Mouse (Mus musculus) lung, postnatal 0 days (tissue): ENCODE data around the gene Ssh2. TPM values are rescaled to one million over a fixed set of nuclear protein-coding genes. Genes with fewer than 3 reads are reported as not detected.
"Not testable (repeated sequence)": the region's sequence is repeated elsewhere in the genome, so short reads cannot be mapped to it uniquely, and the experiment has no call there.

Experiments
- ATAC-seq: fragments of 200-750 bp; cut with Nextera tagmentation; 2 replicates; pipeline ENCODE4 v1.8.0; 2017; ENCODE audit warnings: moderate library complexity
- DNase-seq: peaks from one replicate; pipeline ENCODE4 v3.0.0-alpha.2; 2016; ENCODE audit warnings: low spot score
- H3K27ac ChIP-seq: fragments of 300-500 bp; sonication (generic); 2 replicates; pipeline ENCODE4 v1.5.1; 2014; ENCODE audit warnings: antibody characterized with exemption, mild to moderate bottlenecking, low read length, mixed read lengths
- H3K27me3 ChIP-seq: fragments of 300-500 bp; sonication (generic); replicated peaks from 2 replicates; pipeline ENCODE4 v1.6.1; 2014; ENCODE audit warnings: low read length, mixed read lengths; ENCODE audit not compliant: insufficient read depth
- H3K36me3 ChIP-seq: fragments of 300-500 bp; sonication (generic); 2 replicates; pipeline ENCODE4 v1.6.1; 2014; ENCODE audit warnings: low read length, mixed read lengths; ENCODE audit not compliant: insufficient read depth
- H3K4me1 ChIP-seq: fragments of 300-500 bp; sonication (generic); 2 replicates; pipeline ENCODE4 v1.6.1; 2014; ENCODE audit warnings: antibody characterized with exemption, low read depth, low read length, mixed read lengths; ENCODE audit not compliant: insufficient read depth
- H3K4me2 ChIP-seq: fragments of 300-500 bp; sonication (generic); replicated peaks from 2 replicates; pipeline ENCODE4 v1.6.1; 2014; ENCODE audit warnings: low read depth, mild to moderate bottlenecking, low read length, moderate library complexity, mixed read lengths
- H3K4me3 ChIP-seq: fragments of 300-500 bp; sonication (generic); 2 replicates; pipeline ENCODE4 v1.5.1; 2014; ENCODE audit warnings: low read depth, low read length
- H3K9ac ChIP-seq: fragments of 300-500 bp; sonication (generic); replicated peaks from 2 replicates; pipeline ENCODE4 v1.6.1; 2014; ENCODE audit warnings: low read depth, mild to moderate bottlenecking
- H3K9me3 ChIP-seq: fragments of 300-500 bp; sonication (generic); 2 replicates; pipeline ENCODE4 v1.6.1; 2016; ENCODE audit warnings: low read length, mixed read lengths
- CTCF ChIP-seq: IDR thresholded peaks from 2 replicates; pipeline ENCODE4 v1.5.1; 2016; ENCODE audit warnings: antibody characterized with exemption, mild to moderate bottlenecking
- EP300 ChIP-seq: IDR thresholded peaks from 2 replicates; pipeline ENCODE4 v1.6.1; 2016; ENCODE audit warnings: antibody characterized with exemption, mild to moderate bottlenecking, control low read depth
- WGBS: fragments of 180-500 bp; shearing (Covaris S2); extraction: QIAGEN DNeasy Blood & Tissue Kit; methylation state at CpG from one replicate; pipeline ENCODE4 v1.1.7; 2014; 5-methylcytosine and 5-hydroxymethylcytosine counted together
- polyA plus RNA-seq: library from polyadenylated mRNA; unstranded; fragments of >200 nt; fragmentation: Nextera tagmentation; extraction: Ambion mirVana; gene quantifications from 2 replicates; pipeline ENCODE4 v1.2.1, GENCODE M21; 2015

Gene Ssh2
- polyA plus RNA-seq, 1 experiment from 2014 or later = 13.2 TPM

DNA sequence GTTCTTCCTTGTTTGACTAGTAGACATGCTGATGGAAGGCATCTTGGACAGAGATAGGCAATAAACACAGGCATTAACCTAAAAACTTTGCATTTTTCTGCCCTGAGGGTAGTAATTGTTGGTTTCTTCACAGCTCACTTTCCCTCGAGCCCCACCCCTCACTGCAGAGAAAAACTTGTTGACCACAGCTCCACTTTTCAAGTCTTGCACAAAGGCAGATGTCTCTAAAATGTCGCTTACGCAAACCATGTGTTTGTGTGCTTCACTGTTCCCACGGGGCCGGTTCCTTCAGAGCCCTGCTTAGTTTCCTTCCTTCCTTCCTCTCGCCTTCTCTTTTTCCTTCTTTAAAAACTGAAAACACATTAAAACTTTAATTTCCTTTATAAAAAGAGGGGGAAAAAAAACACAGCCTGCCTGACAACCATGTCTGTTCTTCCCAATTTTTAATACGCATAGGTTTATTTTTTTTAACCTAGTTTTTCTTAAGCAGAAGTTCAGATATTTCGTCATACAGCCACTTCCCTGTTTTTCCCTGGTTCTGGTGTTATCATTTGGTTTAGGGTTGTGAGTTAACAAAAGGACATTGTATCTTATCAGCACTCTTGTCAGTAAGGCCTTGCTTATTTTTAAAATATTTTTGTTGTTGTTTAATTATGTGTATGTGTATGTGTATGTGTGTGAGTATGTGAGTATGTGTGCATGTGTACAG is 156.3 kb downstream of the Ssh2 start:
- peak; percentile 91 for DNase-seq
- Histone ChIP-seq H3K9ac (no peak overlapping the region), H3K4me3 (no peak overlapping the region), H3K27ac (peak overlapping the region; percentile 78), H3K27me3 (no peaks in the 10 kb centered on the region), H3K4me2 (peak overlapping the region; percentile 11; the same call in 1 of the 2 replicates), H3K9me3 (no peaks in the 10 kb centered on the region), H3K4me1 (peaks cover 18% of the 10 kb centered on the region; the same call in 1 of the 2 replicates), H3K36me3 (no peaks in the 10 kb centered on the region)
- 14% methylated on average over 8 of the region's 8 CpGs for WGBS
- TF ChIP-seq CTCF = no peak
- no peak for TF ChIP-seq EP300
- peak; percentile 67 for ATAC-seq

DNA sequence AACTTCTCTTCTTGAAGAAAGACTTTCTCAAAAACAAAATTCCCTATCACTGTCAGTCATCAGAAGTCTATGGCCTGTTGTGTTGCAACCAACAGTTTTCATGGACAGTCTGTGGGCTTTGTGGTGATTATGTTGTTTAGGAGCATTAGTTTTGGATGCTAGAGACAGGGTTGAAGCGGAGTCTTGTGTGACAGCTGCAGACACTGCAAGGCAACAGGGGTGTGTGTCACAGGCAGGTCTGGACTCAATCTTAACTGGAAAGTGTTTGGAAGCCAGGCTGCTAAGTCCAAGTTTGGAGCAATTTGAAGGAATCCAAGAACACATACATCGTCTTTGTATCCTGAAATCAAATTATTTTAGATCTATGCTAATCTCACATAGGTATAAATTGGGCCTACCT is 162.5 kb downstream of the Ssh2 start:
- Histone ChIP-seq H3K27ac (no peak overlapping the region), H3K27me3 (no peaks in the 10 kb centered on the region), H3K36me3 (no peaks in the 10 kb centered on the region), H3K9ac (no peak overlapping the region), H3K4me2 (no peak overlapping the region), H3K9me3 (no peaks in the 10 kb centered on the region), H3K4me3 (no peak overlapping the region), H3K4me1 (no peaks in the 10 kb centered on the region)
- DNase-seq = no peak
- ATAC-seq = no peak
- 90% methylated on average over 2 of the region's 2 CpGs for WGBS
- TF ChIP-seq CTCF (no peak), EP300 (no peak)

DNA sequence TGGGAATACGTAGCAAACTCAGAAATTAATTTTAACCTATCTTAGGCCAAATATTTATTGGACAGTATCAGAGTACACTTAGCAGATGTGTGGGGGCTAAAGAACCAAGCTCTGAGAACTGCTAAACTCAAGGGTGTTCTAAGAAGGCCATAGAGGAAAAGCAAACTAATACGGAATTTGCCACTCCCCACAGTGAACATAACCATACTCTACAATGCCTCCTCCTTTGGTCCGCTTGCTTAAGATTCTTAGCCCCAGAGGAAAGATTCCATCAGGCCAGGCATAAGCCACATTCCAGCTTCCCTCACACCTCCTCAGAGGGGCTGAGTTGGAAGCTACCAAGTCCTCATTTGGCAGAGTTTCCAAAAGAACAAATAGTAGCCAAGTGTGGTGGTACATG is 165.1 kb downstream of the Ssh2 start:
- DNase-seq = peak; percentile 76
- H3K4me1 ChIP-seq = peaks cover 6% of the 10 kb centered on the region; the same call in 1 of the 2 replicates
- no peaks in the 10 kb centered on the region for H3K27me3 ChIP-seq
- no peaks in the 10 kb centered on the region for H3K36me3 ChIP-seq
- no peaks in the 10 kb centered on the region for H3K9me3 ChIP-seq
- H3K27ac ChIP-seq = 0 out of 2 replicates have a peak overlapping the region, but pooled peaks have one; percentile 39
- ATAC-seq = peak; percentile 87
- WGBS = 49% methylated on average over 3 of the region's 3 CpGs
- H3K4me3 ChIP-seq = no peak overlapping the region
- H3K9ac ChIP-seq = no peak overlapping the region
- no peak overlapping the region for H3K4me2 ChIP-seq
- peak; percentile 67; the same call in 1 of the 2 replicates for TF ChIP-seq EP300
- no peak for TF ChIP-seq CTCF

DNA sequence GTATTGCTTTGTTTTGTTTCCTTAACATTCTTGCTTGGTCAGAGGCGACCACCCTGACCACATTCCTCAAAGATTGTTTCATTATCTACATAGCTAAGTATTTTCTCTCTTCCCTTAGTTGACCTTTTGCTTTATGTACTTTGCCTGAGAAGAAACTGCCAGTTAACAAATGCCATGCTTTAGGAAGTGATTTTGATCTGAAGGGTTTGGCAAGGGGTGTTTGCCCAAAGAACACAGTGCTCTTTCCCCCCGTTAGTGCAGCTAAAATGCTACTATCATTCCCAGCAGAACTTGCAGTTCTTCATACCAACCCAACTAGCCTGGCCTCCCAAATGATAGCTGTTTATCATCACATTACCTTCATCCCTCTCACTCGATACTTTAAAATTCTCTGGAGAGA is 168.1 kb downstream of the Ssh2 start:
- 33% methylated on average over 3 of the region's 3 CpGs for WGBS
- no peak for ATAC-seq
- H3K4me2 ChIP-seq = no peak overlapping the region
- no peaks in the 10 kb centered on the region for H3K36me3 ChIP-seq
- TF ChIP-seq CTCF (no peak), EP300 (peak; percentile 63; the same call in 1 of the 2 replicates)
- H3K4me3 ChIP-seq = no peak overlapping the region
- no peaks in the 10 kb centered on the region for H3K27me3 ChIP-seq
- H3K9ac ChIP-seq = no peak overlapping the region
- H3K9me3 ChIP-seq = no peaks in the 10 kb centered on the region
- H3K4me1 ChIP-seq = peaks cover 12% of the 10 kb centered on the region; the same call in 1 of the 2 replicates
- DNase-seq = peak; percentile 46
- no peak overlapping the region for H3K27ac ChIP-seq

DNA sequence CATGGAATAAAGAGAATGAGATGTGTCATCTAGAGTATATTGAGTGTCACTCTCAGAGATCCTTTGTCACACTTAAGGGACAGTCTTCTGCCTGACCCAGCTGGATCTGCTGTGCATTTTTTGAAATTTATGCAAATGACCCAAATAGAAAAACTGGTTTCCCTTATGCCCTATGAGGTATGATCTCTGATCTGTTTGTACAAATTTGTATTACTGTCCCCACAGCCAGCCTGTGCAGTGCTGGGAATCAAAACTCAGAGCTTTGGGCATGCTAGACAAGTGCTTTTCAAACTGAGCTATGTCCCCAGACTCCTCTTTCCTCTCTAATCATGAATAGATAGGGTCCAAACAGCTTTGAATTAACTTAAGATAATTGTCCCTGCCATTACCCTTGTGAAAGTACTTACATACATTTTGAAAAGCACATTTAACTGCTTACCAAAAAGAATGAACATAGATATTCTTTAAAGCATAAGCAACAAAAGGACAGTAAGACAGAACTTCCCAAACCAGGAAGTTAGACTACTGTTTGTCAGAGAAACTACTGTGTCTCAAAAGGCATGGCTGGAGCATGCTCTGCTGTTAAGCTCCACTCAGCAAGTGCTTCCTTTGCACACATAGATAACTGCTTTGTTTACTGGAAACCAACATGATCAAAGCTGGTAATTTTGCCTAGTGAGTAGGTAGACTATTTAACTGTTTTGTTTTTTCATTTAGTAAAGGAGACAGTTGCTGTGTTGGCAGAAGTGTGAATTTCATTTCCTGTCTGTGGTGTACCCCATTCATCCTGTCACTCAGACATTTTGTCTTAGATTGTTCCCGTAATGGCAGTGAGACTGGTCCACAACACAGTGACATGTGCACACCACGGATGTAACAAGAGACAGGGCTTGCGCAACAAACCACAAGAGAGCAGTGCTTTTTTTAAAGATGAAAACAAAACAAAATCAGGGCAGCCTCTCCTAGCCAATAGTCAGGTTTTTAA is 169.9 kb downstream of the Ssh2 start:
- DNase-seq = peak; percentile 87

DNA sequence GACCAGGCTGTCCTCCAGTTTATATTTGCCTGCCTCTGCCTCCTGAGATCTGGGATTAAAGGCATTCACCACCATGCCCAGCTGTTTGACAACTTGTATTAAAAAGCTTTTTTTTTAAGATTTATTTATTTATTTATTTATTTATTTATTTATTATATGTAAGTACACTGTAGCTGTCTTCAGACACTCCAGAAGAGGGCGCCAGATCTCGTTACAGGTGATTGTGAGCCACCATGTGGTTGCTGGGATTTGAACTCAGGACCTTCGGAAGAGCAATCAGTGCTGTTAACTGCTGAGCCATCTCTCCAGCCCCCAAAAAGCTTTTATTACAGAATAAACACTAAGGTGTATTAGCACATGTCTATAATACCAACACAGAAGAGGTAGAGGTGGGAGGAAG is 172.1 kb downstream of the Ssh2 start:
- peaks cover 12% of the 10 kb centered on the region; the same call in 1 of the 2 replicates for H3K4me1 ChIP-seq
- not testable (repeated sequence) for DNase-seq, H3K27me3 ChIP-seq, H3K9ac ChIP-seq, ATAC-seq, H3K4me3 ChIP-seq, H3K36me3 ChIP-seq, H3K4me2 ChIP-seq, H3K27ac ChIP-seq, H3K9me3 ChIP-seq
- 84% methylated on average over 3 of the region's 3 CpGs for WGBS

More for the DNA sequence above, 169.9 kb downstream of the Ssh2 start:
- H3K9me3 ChIP-seq = no peaks in the 10 kb centered on the region
- H3K27ac ChIP-seq = peak overlapping the region; percentile 68
- no peaks in the 10 kb centered on the region for H3K27me3 ChIP-seq
- 24% methylated on average over 3 of the region's 3 CpGs for WGBS
- ATAC-seq = peak; percentile 77
- H3K4me1 ChIP-seq = peaks cover 12% of the 10 kb centered on the region; the same call in 1 of the 2 replicates
- H3K4me2 ChIP-seq = no peak overlapping the region
- no peak for TF ChIP-seq CTCF
- 0 out of 2 replicates have a peak, but pooled peaks have one; percentile 52 for TF ChIP-seq EP300
- H3K36me3 ChIP-seq = no peaks in the 10 kb centered on the region
- H3K4me3 ChIP-seq = no peak overlapping the region
- H3K9ac ChIP-seq = no peak overlapping the region
